Mouse (Mus musculus): ENCODE measurements around the gene Rps4x. TPM values are rescaled to one million over a fixed set of nuclear protein-coding genes. Genes with fewer than 3 reads are reported as not detected.
"Not testable (repeated sequence)": the region's sequence is repeated elsewhere in the genome, so short reads cannot be mapped to it uniquely, and the experiment has no call there.

Gene Rps4x
- 585 and 653 TPM in 2 replicates for polyA plus RNA-seq (2012; rRNA removed)

GRCm38 (mm10) chrX:102188712-102189497 lies at the start of gene Rps4x:
TSS of gene Rps4x (minus strand) at chrX:102189394.
- peak; percentile 35 to 82 for DNase-seq (ENCODE audit: extremely low spot score in 1 of 2, low spot score in 1 of 2)

GRCm38 (mm10) chrX:102219126-102219525 lies 29.9 kb upstream of the Rps4x start:
- DNase-seq (ENCODE audit: extremely low spot score in 1 of 2, low spot score in 1 of 2), result peak in 1 of 2 experiments; percentile 47

GRCm38 (mm10) chrX:102215356-102215755 lies 26.2 kb upstream of the Rps4x start:
- not testable (repeated sequence) for DNase-seq (ENCODE audit: extremely low spot score in 1 of 2, low spot score in 1 of 2)

GRCm38 (mm10) chrX:102190840-102191239 lies 1.6 kb upstream of the Rps4x start:
- no peak for DNase-seq (ENCODE audit: extremely low spot score in 1 of 2, low spot score in 1 of 2)

- no peak for DNase-seq (ENCODE audit: extremely low spot score in 1 of 2, low spot score in 1 of 2)
These were observed 387 bp upstream of the Rps4x start for GRCm38 (mm10) chrX:102189581-102189980.

GRCm38 (mm10) chrX:102187023-102187699 lies 2.0 kb downstream of the Rps4x start:
- no peak for DNase-seq (ENCODE audit: extremely low spot score in 1 of 2, low spot score in 1 of 2)

- no peak for DNase-seq (ENCODE audit: extremely low spot score in 1 of 2, low spot score in 1 of 2)
These were observed 6.6 kb downstream of the Rps4x start for GRCm38 (mm10) chrX:102182575-102182974.

- no peak for DNase-seq (ENCODE audit: extremely low spot score in 1 of 2, low spot score in 1 of 2)
These were observed 13.5 kb downstream of the Rps4x start for GRCm38 (mm10) chrX:102175538-102176287.

- DNase-seq (ENCODE audit: extremely low spot score in 1 of 2, low spot score in 1 of 2), result no peak
These were observed 18.3 kb downstream of the Rps4x start for GRCm38 (mm10) chrX:102170900-102171299.

- no peak for DNase-seq (ENCODE audit: extremely low spot score in 1 of 2, low spot score in 1 of 2)
These were observed 19.1 kb downstream of the Rps4x start for GRCm38 (mm10) chrX:102170135-102170534.

GRCm38 (mm10) chrX:102169724-102170123 lies 19.5 kb downstream of the Rps4x start:
- no peak for DNase-seq (ENCODE audit: extremely low spot score in 1 of 2, low spot score in 1 of 2)

- no peak for DNase-seq (ENCODE audit: extremely low spot score in 1 of 2, low spot score in 1 of 2)
These were observed 22.2 kb downstream of the Rps4x start for GRCm38 (mm10) chrX:102166986-102167385.

GRCm38 (mm10) chrX:102166521-102166920 lies 22.7 kb downstream of the Rps4x start:
- peak in 1 of 2 experiments; percentile 15 for DNase-seq (ENCODE audit: extremely low spot score in 1 of 2, low spot score in 1 of 2)

GRCm38 (mm10) chrX:102163529-102163928 lies 25.7 kb downstream of the Rps4x start:
- DNase-seq (ENCODE audit: extremely low spot score in 1 of 2, low spot score in 1 of 2), result no peak

- DNase-seq (ENCODE audit: extremely low spot score in 1 of 2, low spot score in 1 of 2), result no peak
These were observed 26.1 kb downstream of the Rps4x start for GRCm38 (mm10) chrX:102163096-102163495.

GRCm38 (mm10) chrX:102160528-102160927 lies 28.7 kb downstream of the Rps4x start:
- DNase-seq (ENCODE audit: extremely low spot score in 1 of 2, low spot score in 1 of 2), result no peak

GRCm38 (mm10) chrX:102159778-102160177 lies 29.4 kb downstream of the Rps4x start:
- DNase-seq (ENCODE audit: extremely low spot score in 1 of 2, low spot score in 1 of 2), result peak in 1 of 2 experiments; percentile 42

GRCm38 (mm10) chrX:102157423-102157791 lies 31.8 kb downstream of the Rps4x start:
- peak in 1 of 2 experiments; percentile 1 for DNase-seq (ENCODE audit: extremely low spot score in 1 of 2, low spot score in 1 of 2)

GRCm38 (mm10) chrX:102156618-102157422 lies 32.4 kb downstream of the Rps4x start, which contains the start of gene Ercc6l:
TSS of gene Ercc6l (minus strand) at chrX:102157091.
- peak; percentile 66 to 86 for DNase-seq (ENCODE audit: extremely low spot score in 1 of 2, low spot score in 1 of 2)

- no peak for DNase-seq (ENCODE audit: extremely low spot score in 1 of 2, low spot score in 1 of 2)
These were observed 48.0 kb downstream of the Rps4x start for GRCm38 (mm10) chrX:102141157-102141556.

Measured in frontal cortex, adult 2 months (tissue).